Mouse (Mus musculus) neural tube, embryonic 11.5 days (tissue): ENCODE measurements around the gene Tmem94. TPM values are rescaled to one million over a fixed set of nuclear protein-coding genes. Genes with fewer than 3 reads are reported as not detected.

Experiments
- ATAC-seq: fragments of 200-750 bp; cut with Nextera tagmentation; 2 replicates; pipeline ENCODE4 v1.8.0; 2017; ENCODE audit warnings: moderate number of reproducible peaks, mild to moderate bottlenecking, moderate TSS enrichment, moderate library complexity; ENCODE audit not compliant: insufficient read depth, low FRiP score, low TSS enrichment
- DNase-seq: peaks from one replicate; pipeline ENCODE4 v3.0.0-alpha.2; 2015; ENCODE audit warnings: low spot score
- H3K27ac ChIP-seq: fragments of 300-500 bp; sonication (generic); 2 replicates; pipeline ENCODE4 v1.5.1; 2014; ENCODE audit warnings: low read depth, mild to moderate bottlenecking, low read length
- H3K27me3 ChIP-seq: fragments of 300-500 bp; sonication (generic); 2 replicates; pipeline ENCODE4 v1.6.1; 2014; ENCODE audit warnings: mild to moderate bottlenecking, low read length, mixed read lengths; ENCODE audit not compliant: control insufficient read depth, insufficient read depth
- H3K36me3 ChIP-seq: fragments of 300-500 bp; sonication (generic); 2 replicates; pipeline ENCODE4 v1.6.1; 2014; ENCODE audit warnings: mild to moderate bottlenecking, low read length, moderate library complexity, mixed read lengths; ENCODE audit not compliant: control insufficient read depth, insufficient read depth
- H3K4me1 ChIP-seq: fragments of 300-500 bp; sonication (generic); 2 replicates; pipeline ENCODE4 v1.6.1; 2014; ENCODE audit warnings: low read length, mixed read lengths; ENCODE audit not compliant: control insufficient read depth, insufficient read depth
- H3K4me2 ChIP-seq: fragments of 300-500 bp; sonication (generic); 2 replicates; pipeline ENCODE4 v1.6.1; 2014; ENCODE audit warnings: low read depth, mild to moderate bottlenecking, moderate library complexity
- H3K4me3 ChIP-seq: fragments of 300-500 bp; sonication (generic); 2 replicates; pipeline ENCODE4 v1.5.1; 2014; ENCODE audit warnings: low read depth, low read length
- H3K9ac ChIP-seq: fragments of 300-500 bp; sonication (generic); 2 replicates; pipeline ENCODE4 v1.6.1; 2014; ENCODE audit warnings: mild to moderate bottlenecking, low read length
- H3K9me3 ChIP-seq: fragments of 300-500 bp; sonication (generic); 2 replicates; pipeline ENCODE4 v1.6.1; 2016; ENCODE audit warnings: low read length; ENCODE audit not compliant: control insufficient read depth
- WGBS: fragments of 180-500 bp; shearing (Covaris S2); extraction: QIAGEN DNeasy Blood & Tissue Kit; methylation state at CpG from one replicate; pipeline ENCODE4 v1.1.7; 2014; 5-methylcytosine and 5-hydroxymethylcytosine counted together
- polyA plus RNA-seq: library from polyadenylated mRNA; unstranded; fragments of >200 nt; fragmentation: Nextera tagmentation; extraction: Ambion mirVana; gene quantifications from 2 replicates; pipeline ENCODE4 v1.2.1, GENCODE M21; 2014

The Tmem94 gene
- polyA plus RNA-seq: 18.6 and 19.0 TPM in 2 replicates

GRCm38 (mm10) chr11:115765103-115765606 lies at the start of gene Tmem94:
Tmem94 (plus strand) TSS chr11:115765433.
- peak within 1 kb of the TSS; percentile 80 for H3K27ac ChIP-seq
- H3K27me3 ChIP-seq: no peaks in the 10 kb centered on the region
- DNase-seq: peak; percentile 99
- under 1% methylated on average over 30 of the region's 32 CpGs for WGBS
- no peaks in the 10 kb centered on the region for H3K9me3 ChIP-seq
- H3K4me3 ChIP-seq: peak within 1 kb of the TSS; percentile 81
- H3K9ac ChIP-seq: peak within 1 kb of the TSS; percentile 97
- peak within 1 kb of the TSS; percentile 84 for H3K4me2 ChIP-seq
- H3K4me1 ChIP-seq: peaks cover 10% of the 10 kb centered on the region; the same call in 1 of the 2 replicates
- no peaks in the 10 kb centered on the region for H3K36me3 ChIP-seq
- peak; percentile 94 for ATAC-seq

GRCm38 (mm10) chr11:115716410-115717338 lies 48.6 kb upstream of the Tmem94 start:
- 75% methylated on average over 15 of the region's 15 CpGs for WGBS
- ATAC-seq: no peak
- Histone ChIP-seq H3K4me2 (no peak overlapping the region), H3K9me3 (no peaks in the 10 kb centered on the region), H3K27me3 (no peaks in the 10 kb centered on the region), H3K27ac (no peak overlapping the region), H3K4me3 (no peak overlapping the region), H3K36me3 (no peaks in the 10 kb centered on the region), H3K9ac (no peak overlapping the region), H3K4me1 (no peaks in the 10 kb centered on the region)
- no peak for DNase-seq

DNA sequence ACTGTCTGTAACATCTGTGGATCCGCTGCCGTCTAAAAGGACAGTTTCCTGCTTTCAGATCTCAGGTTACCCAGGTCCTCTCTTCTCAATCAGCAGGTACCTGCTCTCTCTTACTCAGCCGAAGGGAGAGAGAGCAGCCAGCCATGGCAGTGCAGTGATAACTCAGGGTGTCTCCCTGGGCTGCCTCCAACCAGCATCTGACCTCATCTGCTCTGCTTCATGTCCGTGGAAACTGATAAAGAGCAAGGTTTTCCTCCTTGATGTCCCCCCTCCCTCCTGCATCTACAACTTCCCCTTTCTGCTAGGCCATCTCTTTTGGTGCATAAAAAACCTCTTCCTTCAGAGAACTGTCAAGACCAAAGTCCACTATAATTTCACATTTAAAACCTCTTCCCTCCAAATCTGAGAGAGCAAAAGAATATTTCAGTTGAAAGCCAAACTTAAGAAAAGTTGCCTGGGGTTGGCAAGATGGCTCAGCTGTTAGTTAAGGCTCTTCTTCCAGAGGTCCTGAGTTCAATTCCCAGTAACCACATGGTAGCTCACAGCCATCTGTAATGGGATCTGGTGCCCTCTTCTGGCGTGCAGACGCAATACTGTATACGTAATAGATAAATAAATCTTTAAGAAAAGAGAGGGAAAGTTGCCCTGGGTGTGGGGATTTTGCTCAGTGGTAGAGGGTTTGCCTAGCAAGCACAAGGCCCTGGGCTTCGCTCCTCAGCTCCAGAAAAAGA lies 47.4 kb upstream of the Tmem94 start:
- DNase-seq: no peak
- no peaks in the 10 kb centered on the region for H3K9me3 ChIP-seq
- ATAC-seq: no peak
- H3K27me3 ChIP-seq: no peaks in the 10 kb centered on the region
- 55% methylated on average over 8 of the region's 8 CpGs for WGBS
- no peaks in the 10 kb centered on the region for H3K36me3 ChIP-seq
- H3K9ac ChIP-seq: no peak overlapping the region
- no peak overlapping the region for H3K4me3 ChIP-seq
- no peaks in the 10 kb centered on the region; the same call in 1 of the 2 replicates for H3K4me1 ChIP-seq
- no peak overlapping the region for H3K4me2 ChIP-seq
- H3K27ac ChIP-seq: no peak overlapping the region

DNA sequence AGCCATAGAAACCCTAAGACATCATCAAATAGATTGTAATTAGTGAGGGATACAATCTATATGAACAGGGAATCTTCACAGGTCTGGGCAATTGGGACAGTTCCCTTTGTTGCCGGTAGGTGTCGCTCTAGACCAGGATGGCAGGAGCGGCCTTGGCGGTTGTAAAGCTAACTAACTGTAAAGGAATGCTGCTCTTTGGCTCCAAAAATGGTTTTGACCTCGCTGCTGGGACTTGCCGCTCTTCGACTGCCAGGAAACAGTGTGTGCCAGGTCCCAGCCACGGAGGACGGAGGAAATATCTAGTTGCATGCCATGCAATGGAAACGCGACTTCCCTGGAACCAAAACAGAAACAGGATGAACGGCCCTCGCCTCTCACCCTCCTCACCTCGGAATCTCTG lies 42.6 kb upstream of the Tmem94 start:
- no peak for ATAC-seq
- Histone ChIP-seq H3K27ac (no peak overlapping the region), H3K4me3 (no peak overlapping the region)

GRCm38 (mm10) chr11:115723231-115723630 lies 42.0 kb upstream of the Tmem94 start:
- Histone ChIP-seq H3K4me1 (no peaks in the 10 kb centered on the region; the same call in 1 of the 2 replicates), H3K27ac (no peak overlapping the region), H3K9ac (no peak overlapping the region), H3K27me3 (no peaks in the 10 kb centered on the region), H3K4me2 (no peak overlapping the region), H3K4me3 (no peak overlapping the region), H3K9me3 (no peaks in the 10 kb centered on the region), H3K36me3 (no peaks in the 10 kb centered on the region)
- 82% methylated on average over 2 of the region's 2 CpGs for WGBS
- ATAC-seq (no peak), DNase-seq (no peak)

More for the DNA sequence above, 42.6 kb upstream of the Tmem94 start:
- Histone ChIP-seq H3K4me1 (no peaks in the 10 kb centered on the region; the same call in 1 of the 2 replicates), H3K36me3 (no peaks in the 10 kb centered on the region), H3K4me2 (no peak overlapping the region), H3K9me3 (no peaks in the 10 kb centered on the region), H3K27me3 (no peaks in the 10 kb centered on the region), H3K9ac (no peak overlapping the region)
- WGBS: 19% methylated on average over 14 of the region's 14 CpGs
- peak; percentile 77 for DNase-seq

GRCm38 (mm10) chr11:115734041-115734686 lies 31.1 kb upstream of the Tmem94 start:
- no peak overlapping the region for H3K27ac ChIP-seq
- no peak overlapping the region for H3K4me3 ChIP-seq
- no peaks in the 10 kb centered on the region for H3K27me3 ChIP-seq
- no peaks in the 10 kb centered on the region for H3K36me3 ChIP-seq
- H3K9ac ChIP-seq: no peak overlapping the region
- H3K9me3 ChIP-seq: no peaks in the 10 kb centered on the region
- DNase-seq (no peak), ATAC-seq (no peak)
- WGBS: 69% methylated on average over 11 of the region's 11 CpGs
- peaks cover 9% of the 10 kb centered on the region for H3K4me1 ChIP-seq
- no peak overlapping the region for H3K4me2 ChIP-seq

DNA sequence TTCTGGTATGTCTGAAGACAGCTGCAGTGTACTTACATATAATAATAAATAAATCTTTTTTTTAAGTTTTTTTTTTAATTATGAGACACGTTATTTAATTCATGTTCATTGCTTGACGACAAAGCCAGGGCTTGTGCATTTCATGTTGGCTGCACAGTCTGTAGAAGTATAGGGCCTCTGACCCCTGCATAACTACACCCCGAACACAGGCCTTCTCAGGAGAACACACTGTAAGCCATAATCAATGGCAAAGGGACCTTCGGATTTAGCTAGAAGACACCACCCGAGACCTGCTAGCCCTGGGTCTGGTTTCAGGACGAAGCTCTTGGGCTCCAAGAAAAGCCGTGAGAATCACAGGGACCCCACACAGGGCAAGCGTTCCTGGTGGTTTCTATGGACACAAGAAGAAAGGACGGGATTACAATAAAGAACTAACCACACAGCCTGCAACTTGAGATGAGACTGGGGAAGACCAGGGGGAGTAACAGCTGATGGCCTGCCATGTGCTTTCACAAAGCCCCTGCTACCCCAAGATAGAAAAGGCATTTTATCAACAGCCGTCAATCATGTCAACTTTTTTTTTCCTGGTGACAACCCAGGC lies 27.5 kb upstream of the Tmem94 start:
- Histone ChIP-seq H3K27ac (peak overlapping the region; percentile 34), H3K4me1 (peaks cover 9% of the 10 kb centered on the region), H3K4me3 (no peak overlapping the region), H3K9ac (no peak overlapping the region), H3K36me3 (no peaks in the 10 kb centered on the region), H3K27me3 (no peaks in the 10 kb centered on the region), H3K9me3 (no peaks in the 10 kb centered on the region), H3K4me2 (no peak overlapping the region)
- ATAC-seq (peak; percentile 73; the same call in 1 of the 2 replicates), DNase-seq (peak; percentile 65)
- 45% methylated on average over 10 of the region's 10 CpGs for WGBS

- Histone ChIP-seq H3K4me1 (peaks cover 9% of the 10 kb centered on the region), H3K4me2 (no peak overlapping the region), H3K9ac (no peak overlapping the region), H3K27ac (peak overlapping the region; percentile 34), H3K9me3 (no peaks in the 10 kb centered on the region), H3K27me3 (no peaks in the 10 kb centered on the region), H3K4me3 (no peak overlapping the region), H3K36me3 (no peaks in the 10 kb centered on the region)
- 54% methylated on average over 13 of the region's 13 CpGs for WGBS
- DNase-seq: no peak
- no peak for ATAC-seq
Observed at GRCm38 (mm10) chr11:115738275-115738885, 26.9 kb upstream of the Tmem94 start.
